Mouse (Mus musculus) effector memory CD4-positive, alpha-beta T cell, adult 5 months (primary cell): ENCODE data around the gene Trmt10c. TPM values are rescaled to one million over a fixed set of nuclear protein-coding genes. Genes with fewer than 3 reads are reported as not detected.

Experiments
- polyA plus RNA-seq: library from polyadenylated mRNA; unstranded; fragments of 100-300 nt; shearing (Covaris generic); gene quantifications from one replicate; pipeline ENCODE4 v1.2.1, GENCODE M21; 2017

Gene Trmt10c
- polyA plus RNA-seq: 24.3 TPM

GRCm38 (mm10) chr16:56037138-56038010 is at the start of gene Trmt10c:
Gene Trmt10c, minus strand, starts transcription at chr16:56037819.

DNA sequence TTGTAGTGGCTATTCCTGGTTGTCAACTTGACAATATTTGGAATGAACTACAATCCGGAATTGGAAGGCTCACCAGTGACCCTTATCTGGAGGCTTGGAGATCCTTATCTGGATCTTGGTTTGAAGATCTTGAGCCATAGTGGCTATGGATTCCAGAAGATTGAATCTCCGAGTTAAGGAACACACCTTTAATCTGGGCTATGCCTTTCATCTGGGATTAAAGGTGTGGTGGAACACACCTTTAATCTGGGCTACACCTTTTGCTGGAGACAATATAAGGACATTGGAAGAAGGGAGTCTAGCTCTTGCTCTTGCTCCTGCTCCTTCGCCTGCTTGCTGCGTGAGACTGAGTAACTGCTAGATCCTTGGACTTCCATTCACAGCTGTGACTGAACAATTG is 10.4 kb upstream of the Trmt10c start, which contains the start of gene Senp7:
Gene Senp7 (plus strand): TSS at position 301 of the 400 bp plus-strand sequence.

GRCm38 (mm10) chr16:56029661-56030082 is 7.9 kb downstream of the Trmt10c start, which contains the start of gene Pcnp:
Gene Pcnp, minus strand, starts transcription at chr16:56029739.

Other genes starting within 250 kb of the Trmt10c start
- 632 TPM for gene Nfkbiz, start 198.9 kb downstream of the Trmt10c start, polyA plus RNA-seq
- 13.3 TPM for gene Nxpe3, start 142.5 kb downstream of the Trmt10c start, polyA plus RNA-seq
- 33.2 TPM for gene Cep97, start 103.0 kb downstream of the Trmt10c start, polyA plus RNA-seq
- 560 TPM for gene Rpl24, start 71.5 kb downstream of the Trmt10c start, polyA plus RNA-seq
- 93.0 TPM for gene Zbtb11, start 63.9 kb downstream of the Trmt10c start, polyA plus RNA-seq
- gene Pcnp, start 8.1 kb downstream of the Trmt10c start, polyA plus RNA-seq: 109 TPM
- gene Senp7, start 10.5 kb upstream of the Trmt10c start, polyA plus RNA-seq: 35.5 TPM
- 0.17 TPM for gene Impg2, start 166.5 kb upstream of the Trmt10c start, polyA plus RNA-seq